Mouse (Mus musculus): ENCODE measurements at regions not wholly inside any gene's neighbourhood (a gene's known extent, or its start where the extent isn't known, plus 50 kb on each side); places are given as distances from the start of the nearest gene placed in this dataset.
A peak's percentile ranks its signal among the peaks of the same experiment; 100 is the strongest.
"Not testable (repeated sequence)": the region's sequence is repeated elsewhere in the genome, so short reads cannot be mapped to it uniquely, and the experiment has no call there.

DNA sequence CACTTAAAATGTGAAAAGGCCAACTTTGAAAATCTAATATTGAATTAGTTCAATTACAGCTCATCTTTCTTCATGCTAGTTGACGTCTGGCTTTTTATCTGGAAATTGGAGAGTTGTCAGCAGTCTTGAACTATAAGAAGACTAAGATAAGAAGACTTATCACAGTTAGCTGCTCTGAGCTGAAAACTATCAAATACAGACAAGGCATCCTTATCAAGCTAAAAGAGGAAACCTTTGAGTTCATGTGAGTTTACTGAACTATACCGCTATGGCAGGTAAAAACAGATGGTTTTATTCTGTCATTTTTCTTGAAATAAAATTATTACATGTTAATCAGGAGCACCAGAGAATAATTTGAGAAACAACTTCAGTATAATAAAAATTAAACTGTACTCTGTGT is 735.2 kb upstream of the Marcks start:
- no peak for DNase-seq (ENCODE audit: low spot score in 2 of 2)

DNA sequence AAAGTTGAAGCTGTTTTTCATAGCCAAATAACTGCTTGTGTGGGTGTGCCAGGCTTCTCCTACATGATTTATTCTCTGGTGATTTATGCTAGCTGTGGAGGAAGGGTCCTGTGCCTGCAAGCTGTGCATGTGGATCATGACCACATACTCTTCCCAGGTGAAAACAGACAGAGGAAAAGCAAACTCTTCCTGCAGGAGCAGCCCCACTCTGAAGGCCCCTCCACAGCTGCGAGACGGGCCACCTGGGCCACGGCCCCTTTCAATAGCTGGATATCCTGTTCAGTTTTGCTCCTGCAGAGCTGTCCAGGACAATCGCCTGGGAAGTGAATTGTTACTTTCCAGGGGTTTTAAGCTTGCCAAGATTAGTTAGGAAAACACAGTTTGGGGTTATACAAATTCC is 722.3 kb upstream of the Marcks start:
- DNase-seq (ENCODE audit: low spot score in 2 of 2): no peak

DNA sequence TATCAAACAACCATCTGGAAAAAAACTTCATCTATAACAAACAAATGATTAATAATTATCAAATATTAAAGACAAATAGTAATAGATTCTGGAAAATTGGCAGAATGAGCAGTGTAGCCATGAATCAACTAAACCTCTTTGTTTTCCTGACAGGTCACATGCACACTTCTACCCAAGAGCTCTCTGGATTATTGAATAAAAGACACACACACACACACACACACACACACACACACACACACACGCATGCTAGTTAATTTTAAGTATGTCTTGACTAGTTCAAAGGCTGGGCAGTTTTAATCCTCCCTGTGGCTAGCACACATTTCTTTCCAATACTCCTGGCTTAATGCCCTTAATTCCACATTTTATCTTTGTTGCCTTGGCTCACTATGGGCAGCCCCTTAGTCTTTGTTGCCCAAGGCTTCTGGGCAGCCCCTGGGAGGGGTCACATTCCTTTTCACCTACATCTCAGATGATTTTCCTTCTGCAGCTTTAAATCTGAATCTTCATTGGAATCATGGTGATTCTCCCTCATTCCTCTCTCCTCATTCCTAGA is 710.6 kb upstream of the Marcks start:
- DNase-seq (ENCODE audit: low spot score in 2 of 2): no peak

DNA sequence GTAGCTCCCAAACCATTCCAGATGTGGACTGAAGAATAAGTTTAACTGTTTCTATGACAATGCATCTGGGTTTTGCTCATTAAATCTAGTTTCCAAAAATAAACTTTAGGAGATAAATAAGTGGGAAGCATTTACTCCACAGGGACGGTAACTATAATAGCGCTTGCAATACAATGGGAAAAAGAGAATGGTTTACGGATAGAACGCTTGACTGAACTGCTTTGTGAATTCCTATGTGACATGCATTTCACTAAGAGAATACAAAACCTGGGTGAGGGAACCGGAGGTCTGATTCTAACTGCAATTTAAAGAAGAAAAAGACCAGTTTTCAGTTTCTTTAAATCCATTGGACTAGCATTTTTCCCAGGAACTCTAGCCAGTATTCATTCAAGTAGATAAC is 704.1 kb upstream of the Marcks start:
- no peak for DNase-seq (ENCODE audit: low spot score in 2 of 2)

DNA sequence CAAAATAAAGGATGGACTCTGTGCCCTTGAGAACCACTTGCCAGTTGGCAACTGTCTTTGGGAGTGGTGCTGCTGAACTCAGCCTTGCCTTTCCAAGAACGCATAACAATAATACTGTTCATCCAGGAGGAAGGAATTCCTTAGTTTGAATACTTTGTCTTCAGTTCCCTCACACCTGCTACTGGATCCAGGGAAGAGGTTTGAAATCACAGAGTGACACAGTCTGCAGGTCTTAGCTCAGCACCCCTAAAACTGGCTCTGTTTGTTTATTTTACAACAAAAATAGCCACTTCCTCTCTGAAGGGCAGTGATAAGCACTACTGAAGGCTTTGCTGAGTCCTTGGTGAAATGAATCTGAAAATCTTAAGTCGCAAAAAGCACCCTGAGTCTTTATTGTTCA is 703.1 kb upstream of the Marcks start:
- no peak for DNase-seq (ENCODE audit: low spot score in 2 of 2)

DNA sequence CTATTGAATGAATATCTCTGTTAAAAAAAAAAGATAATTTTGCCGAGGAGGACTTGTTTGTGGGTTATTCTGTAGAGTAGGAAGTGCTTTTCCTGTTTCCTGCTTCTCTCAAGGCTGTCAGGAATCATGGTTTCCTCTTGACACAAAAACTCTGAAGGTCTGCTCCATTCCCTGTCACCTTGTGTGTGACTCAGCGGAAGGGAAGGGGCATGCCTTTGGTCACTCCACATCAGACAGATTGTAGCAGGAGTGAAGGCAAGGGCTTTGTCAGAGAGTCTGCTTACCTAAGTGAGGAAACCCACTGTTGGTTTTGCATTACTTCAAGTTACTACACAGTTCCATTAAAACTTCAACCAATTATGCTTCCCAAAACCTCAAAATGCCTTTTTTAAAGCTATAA is 699.0 kb upstream of the Marcks start:
- no peak for DNase-seq (ENCODE audit: low spot score in 2 of 2)

DNA sequence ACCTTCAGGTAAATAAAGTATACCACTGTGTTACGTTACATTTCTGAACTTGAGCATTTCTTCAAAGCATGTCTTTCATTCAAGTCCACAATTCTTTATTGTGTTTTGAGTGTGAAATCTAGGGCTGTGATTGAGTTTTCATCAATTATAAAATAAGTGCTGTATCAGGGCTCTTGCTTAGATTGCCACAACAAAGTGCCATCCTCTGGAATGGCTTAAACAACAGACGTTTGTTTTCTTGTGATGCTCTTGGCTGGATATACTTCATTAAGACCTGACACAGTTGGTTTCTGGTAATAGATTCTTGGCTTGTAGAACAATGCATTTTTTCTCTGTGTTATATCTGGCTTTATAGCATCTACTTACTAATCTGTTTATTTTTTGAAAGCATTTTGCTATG is 674.3 kb upstream of the Marcks start:
- DNase-seq (ENCODE audit: low spot score in 2 of 2): no peak

DNA sequence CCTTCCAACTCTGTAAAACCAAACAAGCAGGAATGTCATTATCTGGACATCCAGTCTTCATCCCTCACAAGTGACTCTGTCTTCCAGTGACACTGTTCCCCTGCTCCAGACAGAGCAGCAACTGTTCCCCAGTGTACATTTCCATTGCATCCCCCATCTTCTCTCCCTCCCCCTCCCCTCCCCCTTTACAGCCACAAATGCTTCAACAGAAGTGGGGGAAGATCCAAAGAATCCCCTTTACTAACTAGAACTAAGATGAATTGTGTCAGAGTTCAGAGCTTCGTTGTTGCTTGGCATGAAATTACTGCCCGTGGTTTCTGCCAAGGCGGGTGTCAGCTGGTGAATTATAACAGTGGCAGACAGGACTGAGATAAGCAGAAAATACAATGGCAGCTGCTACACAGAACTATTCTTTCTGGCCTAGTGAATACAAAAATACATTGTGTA is 673.7 kb upstream of the Marcks start:
- peak; percentile 10 to 28 for DNase-seq (ENCODE audit: low spot score in 2 of 2)

DNA sequence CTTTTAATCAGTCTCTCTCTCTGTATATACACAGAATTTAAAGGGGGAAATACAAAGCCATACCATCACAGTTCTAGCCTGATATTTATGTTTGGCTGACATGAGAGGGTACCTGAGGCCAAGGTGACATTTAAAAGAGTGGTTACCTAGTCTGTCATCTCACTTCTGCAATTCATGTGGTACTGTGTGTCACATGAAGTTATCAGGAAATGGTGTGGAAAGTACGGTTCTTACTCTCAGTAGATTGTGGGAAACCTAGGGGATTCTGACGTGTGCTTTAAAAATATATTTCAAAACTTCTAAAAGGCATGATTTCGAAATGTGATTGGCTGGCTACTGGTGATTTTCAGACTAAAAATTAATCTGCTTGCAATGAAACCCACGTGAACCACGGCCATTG is 673.1 kb upstream of the Marcks start:
- DNase-seq (ENCODE audit: low spot score in 2 of 2): no peak

DNA sequence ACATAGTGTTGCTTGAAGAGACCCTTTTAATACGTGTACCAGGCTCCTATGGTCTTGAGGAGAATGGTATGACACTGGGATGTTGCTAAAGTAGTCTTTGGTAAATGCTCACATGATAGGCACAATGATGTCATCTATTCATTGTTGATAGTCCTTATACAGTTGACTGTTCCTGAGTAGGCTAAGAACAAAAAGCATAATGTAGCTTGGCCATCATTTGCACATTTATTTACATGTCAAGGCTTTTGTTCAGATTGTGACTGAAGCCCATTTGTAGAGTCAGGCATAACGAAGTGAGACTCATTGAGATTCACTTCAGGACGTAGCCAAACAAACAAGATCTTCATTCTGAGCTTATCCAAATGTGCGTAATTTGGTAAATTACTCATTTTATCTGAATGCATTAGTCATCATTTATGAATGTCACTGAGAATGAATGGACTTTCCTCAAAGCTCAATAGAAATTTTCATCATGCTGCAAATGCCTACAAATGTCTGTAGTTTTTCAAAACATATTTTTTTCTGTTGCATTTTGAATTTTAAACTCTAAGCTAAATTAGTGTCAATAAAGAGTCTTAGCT is 664.6 kb upstream of the Marcks start:
- no peak for DNase-seq (ENCODE audit: low spot score in 2 of 2)

DNA sequence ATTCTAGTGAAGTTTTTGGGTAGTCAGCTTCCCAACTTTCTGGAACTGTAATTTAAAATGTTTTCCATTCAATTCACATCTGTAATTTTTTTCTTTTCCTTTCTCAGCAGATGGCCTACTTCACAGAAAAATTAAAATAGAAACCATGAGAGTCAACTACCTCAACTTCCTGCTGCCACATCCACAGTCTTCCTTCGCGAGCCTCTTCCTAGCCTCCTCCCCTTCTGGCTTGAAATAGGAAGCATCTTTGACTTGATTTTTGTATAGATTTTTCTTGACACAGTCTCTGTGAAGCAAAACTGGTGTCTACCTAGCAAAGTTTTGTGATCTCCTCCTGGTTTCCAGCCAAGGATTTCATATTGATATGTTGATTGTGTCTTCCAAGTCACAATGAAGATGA is 660.7 kb upstream of the Marcks start:
- DNase-seq (ENCODE audit: low spot score in 2 of 2): no peak

DNA sequence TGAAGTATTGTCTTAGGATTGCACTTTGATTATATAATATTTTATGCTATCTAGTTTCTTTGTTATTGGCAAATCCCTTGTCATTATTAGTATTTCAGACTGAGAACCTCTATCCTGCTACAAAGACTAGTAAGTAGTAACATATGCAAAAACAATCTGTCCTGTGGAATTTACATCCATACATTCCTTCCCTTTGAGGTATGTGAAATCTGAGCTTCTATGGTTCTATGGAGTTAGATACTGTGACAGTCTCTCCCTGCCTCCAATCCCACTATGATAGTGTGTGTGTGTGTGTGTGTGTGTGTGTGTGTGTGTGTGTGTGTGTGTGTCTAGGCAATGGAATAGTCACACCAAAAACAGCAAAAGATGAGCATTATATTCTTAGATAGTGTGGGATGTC is 659.6 kb upstream of the Marcks start:
- DNase-seq (ENCODE audit: low spot score in 2 of 2): no peak

DNA sequence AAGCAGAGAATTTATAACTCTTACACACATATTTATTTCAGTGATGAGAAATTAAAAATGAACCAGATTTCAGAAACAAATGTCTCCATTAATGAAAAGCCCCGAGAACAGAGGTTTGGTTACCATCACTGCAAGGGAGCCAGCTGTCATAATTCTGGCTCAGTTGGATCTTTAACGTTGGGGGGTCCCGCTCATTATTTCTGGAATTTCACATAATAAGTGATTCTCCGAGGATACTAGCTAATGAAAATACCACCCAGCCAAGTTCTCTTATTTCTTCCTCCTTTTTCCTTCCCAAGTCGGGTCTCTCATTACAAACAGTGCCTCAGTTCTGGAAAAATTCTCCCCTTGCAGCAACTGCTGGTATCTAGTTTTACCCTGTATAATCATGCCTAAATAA is 659.0 kb upstream of the Marcks start:
- no peak for DNase-seq (ENCODE audit: low spot score in 2 of 2)

DNA sequence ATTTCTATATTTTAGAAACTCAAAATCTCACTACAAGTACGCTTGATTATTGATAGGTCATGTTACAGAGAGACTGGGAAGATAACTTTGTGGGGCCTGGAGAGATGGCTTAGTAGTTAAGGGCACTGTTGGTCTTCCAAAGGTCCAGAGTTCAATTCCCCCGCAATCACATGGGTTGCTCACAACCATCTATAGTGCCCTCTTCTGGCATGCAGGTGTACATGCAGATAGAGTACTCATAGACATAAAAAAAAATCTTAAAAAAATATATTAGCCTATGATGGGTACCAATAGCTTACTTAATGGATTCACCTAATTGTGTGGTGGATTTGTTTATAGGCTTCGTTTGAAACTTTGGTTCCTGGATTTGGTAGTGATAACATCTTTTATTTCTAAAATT is 654.2 kb upstream of the Marcks start:
- DNase-seq (ENCODE audit: low spot score in 2 of 2): no peak

DNA sequence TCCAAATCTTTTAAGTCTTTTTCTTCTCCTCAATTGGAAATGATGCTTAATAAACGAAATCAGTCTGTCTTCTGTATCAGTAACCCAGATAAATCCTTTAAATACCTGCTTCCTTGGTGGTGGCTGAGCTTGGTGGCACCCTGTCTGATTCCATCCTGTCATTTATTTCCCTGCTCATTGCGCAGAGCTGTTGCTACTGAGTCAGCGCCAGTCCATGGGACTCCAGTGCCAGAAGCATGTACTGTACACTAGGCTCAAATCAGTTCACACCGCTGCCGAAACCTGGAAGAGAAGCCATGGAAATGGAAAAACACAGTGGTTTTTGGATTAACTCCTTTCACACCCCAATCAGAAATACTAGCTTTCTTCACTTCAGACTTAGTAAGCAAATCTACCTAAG is 649.3 kb upstream of the Marcks start:
- no peak for DNase-seq (ENCODE audit: low spot score in 2 of 2)

DNA sequence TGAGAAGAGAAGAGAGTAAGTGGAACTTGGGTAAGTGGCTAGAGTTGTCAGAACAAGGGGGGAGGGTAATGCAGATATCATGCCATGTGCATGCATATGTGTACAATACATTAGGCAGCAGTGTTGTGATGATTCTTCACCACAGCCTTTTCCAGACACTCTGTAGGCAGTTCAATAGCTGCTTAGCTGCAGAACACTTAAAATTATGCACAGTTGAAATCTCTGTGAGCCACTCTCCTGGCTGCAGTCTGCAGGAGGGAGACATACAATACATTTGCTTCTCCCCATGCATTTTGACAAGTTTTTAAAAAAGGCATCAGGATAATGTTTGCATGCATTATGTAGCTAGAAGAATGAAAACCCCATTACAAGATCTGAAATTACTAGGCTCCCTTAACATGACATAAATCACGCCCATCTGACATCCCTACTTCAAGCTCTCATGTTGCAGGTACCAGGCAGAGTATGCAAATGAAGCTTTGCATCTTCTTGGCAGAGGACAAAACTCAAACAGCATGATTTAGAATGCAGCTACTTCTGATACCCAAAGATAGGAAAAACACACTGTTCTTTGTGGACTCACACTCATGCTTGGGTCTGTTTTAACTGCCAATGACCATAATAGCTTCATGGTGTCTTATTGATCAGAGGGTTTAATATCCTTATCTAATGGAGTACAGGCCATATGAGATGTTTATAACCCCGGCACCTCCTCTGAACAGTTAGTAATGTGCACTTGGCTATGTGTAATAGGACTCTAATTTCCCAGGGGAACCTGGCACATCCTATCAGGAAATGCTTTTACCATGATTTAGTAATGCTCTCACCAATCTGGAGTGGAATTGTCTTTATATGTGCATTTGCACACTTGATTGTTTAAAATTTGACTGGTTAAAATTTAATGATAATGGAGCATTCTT is 640.9 kb upstream of the Marcks start:
- no peak for DNase-seq (ENCODE audit: low spot score in 2 of 2)

DNA sequence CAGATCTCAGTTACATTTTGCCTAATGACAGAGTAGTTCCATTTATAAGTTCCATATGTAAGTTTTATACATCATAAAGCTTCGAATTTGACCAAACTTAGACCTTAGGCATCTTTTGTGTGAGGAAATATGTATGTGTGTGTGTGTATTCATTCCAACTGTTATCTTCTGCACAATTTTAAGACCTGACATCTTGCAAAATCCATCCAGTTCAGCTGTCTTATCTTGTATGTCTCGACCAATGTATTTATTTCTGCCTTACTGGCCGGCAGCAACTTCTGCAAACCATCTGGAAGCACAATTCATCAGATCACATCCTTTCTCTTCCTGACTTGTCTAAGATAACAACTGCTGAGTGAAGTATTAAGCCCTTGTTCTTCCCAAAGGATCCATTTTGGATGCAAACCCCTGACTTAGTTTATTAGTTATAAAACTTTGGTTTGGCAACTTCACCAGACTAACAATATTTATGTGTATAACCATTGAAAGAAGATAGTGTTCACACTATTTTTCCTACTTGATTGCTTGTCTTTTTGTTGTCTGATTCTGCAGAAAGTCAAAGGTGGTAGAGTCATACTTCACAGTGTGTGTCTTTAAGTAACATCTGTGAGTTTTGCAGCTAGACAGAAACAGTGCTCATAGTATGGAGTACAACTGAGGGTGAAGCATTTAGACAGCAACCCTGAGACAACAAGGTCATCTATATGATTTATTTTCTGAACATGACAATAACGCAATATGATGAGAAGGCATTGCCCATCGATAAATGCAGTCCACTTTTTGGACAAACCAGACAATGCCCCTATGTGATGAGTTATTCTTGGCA is 622.0 kb upstream of the Marcks start:
- DNase-seq (ENCODE audit: low spot score in 2 of 2): no peak

DNA sequence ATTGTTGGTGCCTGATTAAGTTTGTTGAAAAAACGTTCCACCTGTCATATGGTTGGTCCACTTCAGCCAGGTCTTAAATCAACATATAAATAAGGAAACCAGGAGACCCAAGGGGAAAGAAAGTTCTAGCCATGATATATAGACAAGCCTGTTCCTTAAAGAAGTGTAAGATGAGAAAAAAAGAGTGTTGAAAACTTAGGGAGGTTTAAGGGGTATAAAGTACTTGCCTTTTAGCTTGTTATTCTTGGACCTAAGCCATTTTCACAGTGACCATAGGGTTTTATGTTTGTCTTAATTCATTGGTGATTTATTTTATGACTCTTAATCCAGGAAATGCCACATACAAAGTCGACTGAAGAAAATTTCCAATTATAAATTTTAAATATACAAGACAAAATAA is 602.9 kb upstream of the Marcks start:
- no peak for DNase-seq (ENCODE audit: low spot score in 2 of 2)

DNA sequence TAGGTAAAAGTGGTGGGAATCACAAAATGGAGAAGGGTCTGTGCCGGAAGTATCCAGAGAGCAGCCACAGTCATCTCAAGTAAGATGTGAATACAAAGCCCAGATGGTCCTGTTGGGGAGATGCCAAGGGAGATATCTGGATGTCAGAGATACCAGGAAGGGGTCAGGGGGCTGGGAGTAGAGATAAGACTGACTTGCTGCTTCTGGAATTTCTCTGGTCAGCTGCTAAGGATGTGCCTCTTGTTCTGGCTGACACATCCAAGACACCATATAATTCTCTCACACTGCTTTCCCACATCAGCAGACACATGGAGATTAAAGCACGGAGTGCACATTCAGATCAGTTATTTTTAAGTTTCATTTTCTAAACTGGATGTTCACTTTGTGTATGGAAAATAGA is 600.3 kb upstream of the Marcks start:
- DNase-seq (ENCODE audit: low spot score in 2 of 2): no peak

DNA sequence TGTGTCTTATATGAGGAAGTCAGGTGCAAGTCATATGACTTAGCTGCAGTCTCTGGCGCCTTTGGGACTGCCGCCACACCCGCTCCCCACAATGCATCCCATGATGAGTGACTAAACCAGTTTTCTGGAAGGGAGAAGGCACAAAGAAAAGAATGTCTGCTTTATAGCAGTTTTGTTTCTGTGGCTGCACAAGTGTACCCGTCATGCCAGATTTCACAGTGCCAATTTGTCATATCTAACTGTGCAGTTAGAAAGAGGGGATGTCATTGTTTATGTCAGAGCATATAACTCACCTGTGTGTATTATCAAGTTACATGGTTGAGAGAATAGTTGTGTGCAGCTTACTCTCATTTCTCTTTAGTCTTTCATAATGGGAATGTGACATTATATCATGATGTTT is 586.9 kb upstream of the Marcks start:
- no peak for DNase-seq (ENCODE audit: low spot score in 2 of 2)

DNA sequence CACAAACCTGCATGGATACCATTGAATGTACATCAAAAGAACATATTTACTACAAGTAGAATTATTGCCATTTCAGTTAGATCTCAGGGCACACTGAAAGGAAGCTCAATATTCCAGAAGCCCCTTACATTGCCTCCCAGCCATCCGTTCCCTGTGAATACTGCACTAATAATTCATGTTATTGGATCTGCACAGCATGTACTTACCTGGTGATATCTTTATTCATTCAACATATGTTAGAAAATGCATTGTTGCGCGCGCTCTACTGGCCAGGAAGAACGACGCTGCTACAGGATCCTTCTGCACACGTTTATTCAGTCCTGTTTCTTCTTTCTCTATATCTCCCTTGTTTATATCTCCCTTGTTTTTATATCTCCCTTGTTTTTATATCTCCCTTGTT is 586.3 kb upstream of the Marcks start:
- DNase-seq (ENCODE audit: low spot score in 2 of 2): not testable (repeated sequence)

DNA sequence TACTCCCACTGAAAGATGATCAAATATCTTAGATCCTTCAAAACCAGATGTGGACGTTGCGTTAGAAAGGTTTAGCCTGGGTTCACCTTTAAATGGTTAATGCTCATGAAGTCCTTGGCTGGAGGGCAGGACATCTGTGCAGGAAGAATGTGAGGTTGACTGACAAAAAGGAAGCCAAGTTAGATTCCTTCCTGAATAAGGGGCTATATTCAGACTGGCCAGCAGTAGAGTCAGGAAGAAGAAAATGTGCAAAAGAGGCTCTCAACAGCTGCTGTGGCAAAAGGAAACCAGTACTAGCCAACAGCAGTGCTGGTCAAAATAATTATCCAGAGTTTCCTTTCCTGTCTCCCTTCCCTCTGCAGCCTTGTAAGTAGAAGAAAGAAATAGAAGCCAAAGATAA is 582.0 kb upstream of the Marcks start:
- no peak for DNase-seq (ENCODE audit: low spot score in 2 of 2)
